In genomic region chr11:31823513-31823912, GRCm38 (mm10) we compare ENCODE assay signal across 12 mouse cellular contexts.
"Had no signal": no experiment of that assay in that cellular context is flagged by ENCODE, and none has a peak within 500 bp of the region (broad histone marks: within the 10 kb centered on the region; RNA-seq: fewer than 3 reads in every experiment).

No protein-coding gene starts in this region.

- ATAC-seq: intestine, embryonic 16.5 days; lung, postnatal 0 days; midbrain, embryonic 13.5 days had no signal

- H3K4me2 ChIP-seq: midbrain, embryonic 13.5 days had no signal

- H3K27me3 ChIP-seq: midbrain, embryonic 13.5 days had no signal

- H3K36me3 ChIP-seq: limb, embryonic 10.5 days; midbrain, embryonic 13.5 days had no signal

- H3K27ac ChIP-seq: left cerebral cortex, adult 2 months; limb, embryonic 10.5 days; midbrain, embryonic 13.5 days had no signal

- DNase-seq: kidney, adult 9 months; kidney, postnatal 14 days; lung, adult 2 months; lung, postnatal 36 days; right cerebral cortex, postnatal 14 days; thymus, adult 18-20 months; thymus, postnatal 14 days had no signal

- H3K9me3 ChIP-seq: limb, embryonic 10.5 days; midbrain, embryonic 13.5 days had no signal

- H3K4me3 ChIP-seq: left cerebral cortex, adult 2 months; limb, embryonic 10.5 days; midbrain, embryonic 13.5 days had no signal

- H3K9ac ChIP-seq: midbrain, embryonic 13.5 days had no signal
